16 mouse cellular contexts compared by ENCODE assay signal in the genomic region with DNA sequence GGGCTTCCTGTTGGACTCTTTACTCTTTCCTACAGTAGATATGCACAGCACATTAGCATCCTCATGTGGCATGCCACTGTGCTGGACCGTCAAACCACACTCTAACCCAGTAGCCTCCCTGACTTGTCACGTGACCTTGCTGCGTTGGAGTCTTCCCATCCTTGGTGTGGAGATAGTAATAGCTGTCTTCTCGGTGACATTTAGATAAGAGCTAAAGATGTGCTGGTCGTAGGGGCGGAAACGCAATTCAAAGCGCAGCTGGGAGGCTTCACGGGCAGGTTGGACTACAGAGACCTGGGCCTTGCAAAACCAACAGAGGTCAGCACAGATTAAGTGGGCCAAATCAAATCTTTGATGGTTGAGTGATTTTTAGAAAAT. TPM values are rescaled to one million over a fixed set of nuclear protein-coding genes. Genes with fewer than 3 reads are reported as not detected.
DNase-seq lines count a peak whose midpoint lies in the region; ATAC-seq and TF ChIP-seq lines count a peak whose summit lies in the region.
"Had no signal": no experiment of that assay in that cellular context is flagged by ENCODE, and none has a peak within 500 bp of the region (broad histone marks: within the 10 kb centered on the region; RNA-seq: fewer than 3 reads in every experiment).

No protein-coding gene starts in this region.

- 32% methylated on average over 9 of the region's 9 CpGs for WGBS in heart, embryonic 14.5 days
- WGBS in lung, embryonic 14.5 days, result 36% methylated on average over 9 of the region's 9 CpGs
- WGBS in midbrain, embryonic 15.5 days, result 81% methylated on average over 9 of the region's 9 CpGs

- no peak overlapping the region; the same call in 1 of the 2 replicates for H3K9ac ChIP-seq in heart, embryonic 14.5 days (ENCODE audit: low read length)
- no peak overlapping the region for H3K9ac ChIP-seq in lung, embryonic 14.5 days
- H3K9ac ChIP-seq in midbrain, embryonic 15.5 days, result no peak overlapping the region
- H3K9ac ChIP-seq: forebrain, embryonic 13.5 days; liver, embryonic 12.5 days; stomach, embryonic 15.5 days had no signal

- no peak overlapping the region for H3K4me3 ChIP-seq in heart, embryonic 14.5 days (ENCODE audit: control insufficient read depth in 1 of 2, insufficient read depth in 1 of 2, low read depth in 1 of 2, low read length in 2 of 2)
- H3K4me3 ChIP-seq in lung, embryonic 14.5 days (ENCODE audit: low read depth, low read length), result no peak overlapping the region
- no peak overlapping the region for H3K4me3 ChIP-seq in midbrain, embryonic 15.5 days
- H3K4me3 ChIP-seq: forebrain, embryonic 13.5 days; limb, embryonic 10.5 days; liver, embryonic 12.5 days; stomach, embryonic 15.5 days had no signal

- no peaks in the 10 kb centered on the region for H3K27me3 ChIP-seq in heart, embryonic 14.5 days (ENCODE audit: control insufficient read depth, insufficient read depth, low read length)
- no peaks in the 10 kb centered on the region for H3K27me3 ChIP-seq in lung, embryonic 14.5 days (ENCODE audit: insufficient read depth, low read length)
- no peaks in the 10 kb centered on the region for H3K27me3 ChIP-seq in midbrain, embryonic 15.5 days (replicated peaks)
- H3K27me3 ChIP-seq: forebrain, embryonic 13.5 days; liver, embryonic 12.5 days; stomach, embryonic 15.5 days had no signal

- H3K4me2 ChIP-seq in heart, embryonic 14.5 days (ENCODE audit: low read length), result no peak overlapping the region
- no peak overlapping the region for H3K4me2 ChIP-seq in lung, embryonic 14.5 days
- no peak overlapping the region for H3K4me2 ChIP-seq in midbrain, embryonic 15.5 days
- H3K4me2 ChIP-seq: forebrain, embryonic 13.5 days; liver, embryonic 12.5 days; stomach, embryonic 15.5 days had no signal

- peak overlapping the region; percentile 33 to 71 for H3K27ac ChIP-seq in heart, embryonic 14.5 days (replicated peaks in 1 of 2; ENCODE audit: control insufficient read depth in 1 of 2, insufficient read depth in 1 of 2, low read depth in 2 of 2, low read length in 2 of 2)
- peak overlapping the region; percentile 66; the same call in 1 of the 2 replicates for H3K27ac ChIP-seq in lung, embryonic 14.5 days (ENCODE audit: low read depth)
- no peak overlapping the region for H3K27ac ChIP-seq in midbrain, embryonic 15.5 days
- H3K27ac ChIP-seq: forebrain, embryonic 13.5 days; limb, embryonic 10.5 days; liver, embryonic 12.5 days had no signal

- ATAC-seq in heart, embryonic 14.5 days (ENCODE audit: insufficient number of reproducible peaks, insufficient read depth, low FRiP score, low read depth), result no peak
- peak; percentile 93 for ATAC-seq in lung, embryonic 14.5 days (ENCODE audit: insufficient read depth)
- no peak for ATAC-seq in midbrain, embryonic 15.5 days (replicated peaks)
- ATAC-seq: forebrain, embryonic 13.5 days; liver, embryonic 12.5 days; midbrain, embryonic 16.5 days had no signal

- H3K9me3 ChIP-seq in heart, embryonic 14.5 days (ENCODE audit: control insufficient read depth, low read length), result no peaks in the 10 kb centered on the region
- no peaks in the 10 kb centered on the region for H3K9me3 ChIP-seq in lung, embryonic 14.5 days (ENCODE audit: low read depth, low read length)
- no peaks in the 10 kb centered on the region for H3K9me3 ChIP-seq in midbrain, embryonic 15.5 days
- H3K9me3 ChIP-seq: forebrain, embryonic 13.5 days; limb, embryonic 10.5 days; liver, embryonic 12.5 days; stomach, embryonic 15.5 days had no signal

- peaks cover 48 to 84% of the 10 kb centered on the region in 2 experiments for H3K4me1 ChIP-seq in heart, embryonic 14.5 days (ENCODE audit: control insufficient read depth in 2 of 2, insufficient read depth in 2 of 2, low read length in 2 of 2)
- peaks cover 15% of the 10 kb centered on the region for H3K4me1 ChIP-seq in lung, embryonic 14.5 days (ENCODE audit: insufficient read depth)
- H3K4me1 ChIP-seq in midbrain, embryonic 15.5 days, result no peaks in the 10 kb centered on the region
- H3K4me1 ChIP-seq: forebrain, embryonic 13.5 days; liver, embryonic 12.5 days had no signal

- no peak for DNase-seq in heart, adult 9 months (ENCODE audit: low spot score in 2 of 2)
- DNase-seq in kidney, postnatal 10 days, result peak; percentile 28
- no peak for DNase-seq in kidney, postnatal 36 days
- DNase-seq in lung, embryonic 14.5 days, result peak; percentile 91
- peak; percentile 49 for DNase-seq in lung, postnatal 36 days
- no peak for DNase-seq in spleen, postnatal 4 days (ENCODE audit: low spot score in 2 of 2)
- DNase-seq: layer of hippocampus, postnatal 36 days; thymus, postnatal 14 days had no signal

- TF ChIP-seq CTCF in lung, embryonic 14.5 days (IDR thresholded peaks at IDR 0.05; ENCODE audit: low read depth), result no peak; the same call in 1 of the 2 replicates

- no peaks in the 10 kb centered on the region for H3K36me3 ChIP-seq in heart, embryonic 14.5 days (ENCODE audit: control insufficient read depth, insufficient read depth, low read length)
- H3K36me3 ChIP-seq in lung, embryonic 14.5 days (ENCODE audit: insufficient read depth), result no peaks in the 10 kb centered on the region
- no peaks in the 10 kb centered on the region for H3K36me3 ChIP-seq in midbrain, embryonic 15.5 days (replicated peaks)
- H3K36me3 ChIP-seq: G1E; limb, embryonic 10.5 days; liver, embryonic 12.5 days; stomach, embryonic 15.5 days had no signal

RNA-seq across cellular contexts. Expression of gene Pakap, which starts 33.5 kb away (rescaled TPM):
- 59.6 and 66.0 TPM in 2 replicates for polyA plus RNA-seq in heart, embryonic 14.5 days (2014; fragmentation: Nextera tagmentation; extraction: Ambion mirVana)
- polyA plus RNA-seq in lung, embryonic 14.5 days (2014; fragmentation: Nextera tagmentation; extraction: Ambion mirVana), result 56.2 and 57.2 TPM in 2 replicates
- 10.9 and 11.3 TPM in 2 replicates for polyA plus RNA-seq in midbrain, embryonic 15.5 days (2015; fragmentation: Nextera tagmentation; extraction: Ambion mirVana)
- polyA plus RNA-seq: G1E had no signal

Comparison
In these comparisons a context has a peak if more than half of its experiments do, and no peak if none do; other contexts are left out.
1. DNase-seq: peak in kidney, postnatal 10 days (single experiment), lung, embryonic 14.5 days (single experiment) and lung, postnatal 36 days (single experiment); none in heart, adult 9 months (0 of 2), kidney, postnatal 36 days (0 of 2) and spleen, postnatal 4 days (0 of 2).